22 mouse cellular contexts compared by ENCODE assay signal in genomic region chr12:28724366-28724765, GRCm38 (mm10).
"Had no signal": no experiment of that assay in that cellular context is flagged by ENCODE, and none has a peak within 500 bp of the region (broad histone marks: within the 10 kb centered on the region; RNA-seq: fewer than 3 reads in every experiment).

No protein-coding gene starts in this region.

- DNase-seq: forebrain, postnatal 0 days; gastrocnemius, postnatal 14 days; heart, adult 18-20 months; heart, postnatal 10 days; heart, postnatal 4 days; kidney, adult 18-20 months; kidney, adult 8-10 months; kidney, postnatal 10 days; kidney, postnatal 25 days; kidney, postnatal 4 days; liver had no signal

- H3K9ac ChIP-seq: forebrain, embryonic 15.5 days; forebrain, postnatal 0 days; heart, embryonic 12.5 days; intestine, embryonic 15.5 days; limb, embryonic 12.5 days had no signal

- H3K4me1 ChIP-seq: forebrain, embryonic 15.5 days; heart, embryonic 10.5 days; heart, embryonic 12.5 days; intestine, embryonic 15.5 days; limb, embryonic 10.5 days; limb, embryonic 12.5 days had no signal

- H3K9me3 ChIP-seq: forebrain, embryonic 15.5 days; heart, embryonic 10.5 days; heart, embryonic 12.5 days; intestine, embryonic 15.5 days; limb, embryonic 10.5 days; limb, embryonic 12.5 days had no signal

- H3K4me2 ChIP-seq: forebrain, embryonic 15.5 days; heart, embryonic 12.5 days; intestine, embryonic 15.5 days; limb, embryonic 12.5 days had no signal

- H3K27me3 ChIP-seq: forebrain, embryonic 15.5 days; heart, embryonic 12.5 days; intestine, embryonic 15.5 days; limb, embryonic 12.5 days had no signal

- ATAC-seq: forebrain, embryonic 15.5 days; forebrain, postnatal 0 days; hindbrain, embryonic 16.5 days; inflammation-experienced regulatory T-cells, adult 6 months; intestine, embryonic 15.5 days; intestine, postnatal 0 days had no signal

- H3K4me3 ChIP-seq: forebrain, embryonic 15.5 days; heart, embryonic 10.5 days; heart, embryonic 12.5 days; intestine, embryonic 15.5 days; layer of hippocampus, adult 2 months; left cerebral cortex, adult 2 months; limb, embryonic 10.5 days; limb, embryonic 12.5 days had no signal

- H3K27ac ChIP-seq: forebrain, embryonic 15.5 days; heart, embryonic 10.5 days; intestine, embryonic 15.5 days; layer of hippocampus, adult 2 months; left cerebral cortex, adult 2 months; limb, embryonic 10.5 days; limb, embryonic 12.5 days had no signal
